Mouse (Mus musculus): ENCODE data around the gene Snrpd3.

DNA sequence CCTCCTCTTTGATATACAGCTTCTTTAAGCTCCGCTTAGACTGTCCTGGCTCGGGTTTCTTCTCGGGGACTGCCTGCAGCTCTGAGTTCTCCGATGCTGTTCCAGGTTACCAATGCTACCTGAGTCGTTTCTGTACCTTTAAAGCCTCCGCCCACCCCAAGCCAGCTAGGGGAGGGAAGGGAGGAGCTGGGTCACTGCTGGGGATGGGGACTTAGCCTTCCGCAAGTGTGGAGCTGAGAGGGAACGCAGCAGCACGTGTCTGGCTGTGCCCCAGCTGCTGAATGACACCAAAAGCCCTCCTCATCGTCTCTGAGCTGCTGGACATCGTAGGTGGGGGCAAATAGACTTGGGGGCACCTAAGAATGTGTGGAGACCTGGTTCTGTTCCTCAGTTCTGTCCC lies 51.1 kb downstream of the Snrpd3 start:
- TF ChIP-seq CTCF (IDR thresholded peaks at IDR 0.05; ENCODE audit: low read depth) (no peak), EP300 (IDR thresholded peaks at IDR 0.05; ENCODE audit: low read depth) (no peak)
